Mouse (Mus musculus) kidney, adult 2 months (tissue): ENCODE measurements around the gene Pcdh7. TPM values are rescaled to one million over a fixed set of nuclear protein-coding genes. Genes with fewer than 3 reads are reported as not detected.
A peak's percentile ranks its signal among the peaks of the same experiment; 100 is the strongest.
"Not testable (repeated sequence)": the region's sequence is repeated elsewhere in the genome, so short reads cannot be mapped to it uniquely, and the experiment has no call there.

Experiments
- DNase-seq: peaks from one replicate; pipeline ENCODE4 v3.0.0; 2021
- H3K27ac ChIP-seq: fragments of 200-500 bp; 2 replicates; pipeline ENCODE4 v1.5.1; 2012; ENCODE audit warnings: low read depth, low read length, control low read depth, inconsistent platforms; ENCODE audit not compliant: insufficient read depth
- H3K27me3 ChIP-seq: fragments of 200-500 bp; replicated peaks from 2 replicates; pipeline ENCODE4 v1.6.1; 2012; ENCODE audit warnings: mild to moderate bottlenecking, moderate library complexity, low read length, inconsistent platforms; ENCODE audit not compliant: control insufficient read depth, insufficient read depth
- H3K36me3 ChIP-seq: fragments of 200-500 bp; 2 replicates; pipeline ENCODE4 v1.6.1; 2012; ENCODE audit warnings: mild to moderate bottlenecking, moderate library complexity, low read length, inconsistent platforms; ENCODE audit not compliant: control insufficient read depth, insufficient read depth
- H3K4me1 ChIP-seq: fragments of 200-500 bp; 2 replicates; pipeline ENCODE4 v1.6.1; 2011; ENCODE audit warnings: low read length; ENCODE audit not compliant: control insufficient read depth, insufficient read depth
- H3K4me3 ChIP-seq: fragments of 200-500 bp; 2 replicates; pipeline ENCODE4 v1.5.1; 2011; ENCODE audit warnings: mild to moderate bottlenecking, low read depth, low read length, control low read depth; ENCODE audit not compliant: insufficient read depth
- CTCF ChIP-seq: fragments of 200-500 bp; conservative IDR thresholded peaks from 2 replicates; pipeline ENCODE4 v1.5.1; 2011; ENCODE audit warnings: low read depth, mild to moderate bottlenecking, control low read depth, low read length, moderate library complexity, mixed read lengths; ENCODE audit not compliant: insufficient read depth, insufficient read length
- POLR2A ChIP-seq: fragments of 200-500 bp; IDR thresholded peaks from one replicate; pipeline ENCODE4 v1.6.1; 2011; ENCODE audit warnings: low read depth, low read length, control low read depth
- WGBS: fragments of 180-500 bp; shearing (Covaris S2); methylation state at CpG from one replicate; pipeline ENCODE4 v1.1.7; 2018; 5-methylcytosine and 5-hydroxymethylcytosine counted together
- polyA plus RNA-seq: library from polyadenylated mRNA; depleted of rRNA; stranded (reverse); fragments of >200 nt; gene quantifications from 2 replicates; pipeline ENCODE4 v1.2.3, GENCODE M21; 2012; rRNA removed

Pcdh7 gene
- 7.1 and 7.6 TPM in 2 replicates for polyA plus RNA-seq

GRCm38 (mm10) chr5:57717906-57718875 is at the start of gene Pcdh7:
Pcdh7 (plus strand) TSS chr5:57717967.
- Histone ChIP-seq H3K27me3 (no peaks in the 10 kb centered on the region; the same call in 1 of the 2 replicates), H3K36me3 (no peaks in the 10 kb centered on the region), H3K4me1 (no peaks in the 10 kb centered on the region), H3K27ac (peak within 1 kb of the TSS; percentile 11; the same call in 1 of the 2 replicates), H3K4me3 (peak within 1 kb of the TSS; percentile 70)
- TF ChIP-seq CTCF (no peak), POLR2A (no peak)
- WGBS, result under 1% methylated on average over 70 of the region's 70 CpGs
- DNase-seq, result peak; percentile 40

- H3K27ac ChIP-seq, H3K27me3 ChIP-seq, DNase-seq, H3K4me1 ChIP-seq, H3K36me3 ChIP-seq, H3K4me3 ChIP-seq: not testable (repeated sequence)
- WGBS, result 83% methylated on average over 2 of the region's 2 CpGs
Measured at GRCm38 (mm10) chr5:57676970-57677369, 40.8 kb upstream of the Pcdh7 start.

GRCm38 (mm10) chr5:57708396-57708795 is 9.4 kb upstream of the Pcdh7 start:
- 83% methylated on average over 2 of the region's 2 CpGs for WGBS
- H3K4me1 ChIP-seq, result no peaks in the 10 kb centered on the region
- no peaks in the 10 kb centered on the region for H3K36me3 ChIP-seq
- H3K27me3 ChIP-seq, result no peaks in the 10 kb centered on the region
- no peak for DNase-seq
- no peak overlapping the region for H3K27ac ChIP-seq
- no peak overlapping the region for H3K4me3 ChIP-seq
- TF ChIP-seq POLR2A, result no peak
- no peak for TF ChIP-seq CTCF

GRCm38 (mm10) chr5:57713980-57714379 is 3.8 kb upstream of the Pcdh7 start:
- no peak for TF ChIP-seq POLR2A
- TF ChIP-seq CTCF, result 0 out of 2 replicates have a peak, but pooled peaks have one; percentile 26
- 2% methylated on average over 10 of the region's 10 CpGs for WGBS
- DNase-seq, result peak; percentile 60
- H3K4me3 ChIP-seq, result no peak overlapping the region
- H3K27me3 ChIP-seq, result no peaks in the 10 kb centered on the region; the same call in 1 of the 2 replicates
- H3K36me3 ChIP-seq, result no peaks in the 10 kb centered on the region
- no peaks in the 10 kb centered on the region for H3K4me1 ChIP-seq
- no peak overlapping the region for H3K27ac ChIP-seq

- TF ChIP-seq CTCF (peak; percentile 32; the same call in 1 of the 2 replicates), POLR2A (no peak)
- Histone ChIP-seq H3K4me3 (peak overlapping the region; percentile 66), H3K27me3 (no peaks in the 10 kb centered on the region; the same call in 1 of the 2 replicates), H3K27ac (0 out of 2 replicates have a peak overlapping the region, but pooled peaks have one; percentile 14), H3K36me3 (no peaks in the 10 kb centered on the region), H3K4me1 (no peaks in the 10 kb centered on the region)
- under 1% methylated on average over 44 of the region's 45 CpGs for WGBS
- peak; percentile 27 for DNase-seq
Measured at GRCm38 (mm10) chr5:57714621-57715523, 2.9 kb upstream of the Pcdh7 start.

GRCm38 (mm10) chr5:57715524-57716400 is 2.0 kb upstream of the Pcdh7 start:
- TF ChIP-seq POLR2A, result no peak
- TF ChIP-seq CTCF, result no peak
- Histone ChIP-seq H3K27ac (no peak overlapping the region), H3K36me3 (no peaks in the 10 kb centered on the region), H3K27me3 (no peaks in the 10 kb centered on the region; the same call in 1 of the 2 replicates), H3K4me1 (no peaks in the 10 kb centered on the region), H3K4me3 (peak overlapping the region; percentile 70)
- WGBS, result under 1% methylated on average over 53 of the region's 53 CpGs
- peak; percentile 63 for DNase-seq
